Mouse (Mus musculus) adrenal gland, adult 8-10 months (tissue): ENCODE results near the gene Cluh. TPM values are rescaled to one million over a fixed set of nuclear protein-coding genes. Genes with fewer than 3 reads are reported as not detected.

Experiments used
- DNase-seq: peaks from one replicate; pipeline ENCODE4 v3.0.0; 2022
- total RNA-seq, 4 experiments: library from RNA; stranded (reverse); gene quantifications; 2 replicates each; pipeline ENCODE4 v1.2.4; 2022

Cluh gene
- total RNA-seq, 4 experiments from 2014 or later, result 198 to 241 (median 220) TPM

DNA sequence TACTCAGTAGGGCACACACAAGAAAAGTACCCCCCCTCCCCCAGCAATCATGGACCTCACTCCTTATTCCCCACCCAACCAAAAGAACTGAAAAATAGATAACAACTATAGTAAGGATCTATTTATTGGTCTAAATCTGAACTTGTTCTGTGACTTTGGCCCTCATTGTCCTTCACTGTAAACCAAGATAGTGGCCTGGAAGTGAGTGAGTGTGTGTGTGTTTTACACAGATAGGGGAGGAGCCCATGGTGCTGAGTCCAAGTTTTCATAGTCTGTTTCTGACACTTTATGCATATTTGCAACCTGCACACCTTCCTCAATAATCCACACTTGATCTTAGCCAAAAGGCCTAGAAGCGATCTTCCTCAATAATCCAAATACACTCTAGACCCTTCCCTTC lies 619 bp upstream of the Cluh start:
- no peak for DNase-seq

DNA sequence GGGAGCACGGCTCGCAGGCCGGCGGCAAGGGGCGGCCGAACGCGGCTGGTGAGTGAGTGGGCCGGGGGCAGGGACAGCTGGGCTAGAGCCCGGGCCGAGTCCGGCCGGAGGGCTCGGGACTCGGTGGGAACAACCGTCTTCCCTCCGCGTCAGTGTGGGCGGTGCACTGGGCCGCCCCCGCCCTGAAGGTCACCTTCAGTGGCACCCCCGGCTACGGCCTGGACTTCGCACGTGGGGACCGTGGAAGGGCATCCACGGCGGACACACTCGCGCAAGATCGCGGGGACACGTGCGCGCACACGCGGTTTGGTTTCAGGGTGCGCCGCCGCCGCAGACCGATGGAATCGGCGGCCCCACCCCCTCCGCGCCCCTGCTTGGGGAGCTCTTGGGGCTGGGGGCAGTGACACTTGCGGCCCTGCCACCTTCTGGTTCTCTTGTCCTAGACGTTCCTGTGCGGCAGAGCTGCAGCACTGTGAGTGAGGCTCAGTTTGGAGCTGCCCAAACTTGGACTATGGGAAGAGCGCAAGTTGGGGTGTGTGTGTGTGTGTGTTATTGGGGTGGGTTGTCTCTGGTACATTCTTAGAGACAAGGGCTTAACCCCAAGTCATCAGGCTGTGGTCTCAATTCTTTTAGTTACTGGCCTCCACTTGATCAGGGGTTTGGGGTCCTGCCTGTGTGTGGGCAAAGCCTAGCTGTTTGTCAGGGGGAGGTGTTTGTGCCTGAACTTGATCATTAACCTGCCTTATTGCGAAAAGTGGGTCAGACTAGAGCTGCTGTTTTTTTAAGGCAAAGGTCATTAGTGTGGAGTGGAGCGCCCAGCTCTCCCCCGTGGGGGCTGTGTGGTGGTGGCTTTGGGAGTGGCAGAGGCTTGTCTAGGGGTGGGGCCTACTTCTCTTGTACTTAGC lies 604 bp downstream of the Cluh start:
- DNase-seq, result peak; percentile 70

DNA sequence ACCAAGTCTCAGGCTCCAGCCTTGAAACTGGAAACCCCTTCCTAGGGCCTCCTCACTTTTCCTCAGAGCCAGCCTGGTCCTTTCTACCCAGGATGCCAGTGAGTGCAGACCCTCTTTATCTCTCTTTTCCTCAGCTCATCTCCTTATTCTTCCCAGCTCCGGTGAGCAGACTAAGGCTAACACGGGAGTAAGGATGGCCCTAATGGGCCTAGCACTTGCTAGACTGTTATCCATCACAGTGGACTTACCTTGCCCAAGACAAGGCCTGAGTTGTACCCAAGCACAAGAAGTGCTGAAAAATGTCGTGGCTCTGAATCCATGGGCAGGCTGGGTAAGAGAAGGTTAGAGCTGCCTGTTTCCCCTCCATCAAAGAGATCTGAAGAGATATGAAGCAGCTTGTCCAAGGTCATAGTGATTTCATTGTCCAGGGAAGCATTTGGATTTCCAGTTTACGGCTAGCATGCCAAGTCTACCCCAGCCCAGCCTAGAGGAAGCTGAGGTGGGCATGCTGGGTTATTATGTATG lies 1.3 kb downstream of the Cluh start:
- no peak for DNase-seq

DNA sequence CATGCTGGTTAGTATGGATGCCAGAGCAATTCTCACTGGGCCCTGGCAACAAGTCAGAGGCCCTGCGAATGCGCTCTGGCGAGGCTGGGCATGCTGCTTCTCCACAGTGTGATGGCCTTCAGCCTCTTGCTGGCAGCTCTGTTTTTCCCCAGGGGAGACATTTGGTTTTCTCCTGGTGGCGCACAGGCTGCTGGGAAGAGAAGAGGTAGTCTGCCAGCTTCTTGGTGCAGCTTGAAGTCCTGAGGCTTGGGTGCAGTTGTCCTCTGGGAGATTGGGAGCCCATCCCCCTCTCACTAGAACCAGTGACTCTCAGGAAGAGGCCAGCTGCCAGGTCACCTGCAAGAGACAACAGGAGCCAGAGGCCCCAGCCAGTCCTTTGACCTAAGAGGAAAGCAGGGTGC lies 3.5 kb downstream of the Cluh start:
- DNase-seq, result peak; percentile 68

DNA sequence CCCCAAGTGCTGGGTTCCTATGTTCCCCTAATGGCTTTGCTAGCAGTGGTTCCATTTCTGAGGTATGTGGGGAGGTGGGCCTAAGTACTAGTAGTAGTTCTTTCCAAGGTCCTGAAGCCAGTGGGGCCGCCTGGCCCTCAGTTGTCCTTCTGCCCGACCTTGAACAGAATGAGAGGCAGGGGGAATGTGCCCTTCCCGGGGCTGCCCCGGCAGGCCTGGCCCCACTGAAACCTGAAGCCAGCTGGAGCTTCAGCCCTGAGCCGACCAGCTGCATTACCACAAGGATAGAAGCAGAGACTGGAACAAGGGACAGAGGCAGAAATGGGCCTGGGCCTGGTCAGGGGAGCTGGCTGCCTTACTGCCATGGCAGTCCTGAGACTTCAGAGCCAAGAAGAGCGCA lies 4.1 kb downstream of the Cluh start:
- DNase-seq, result peak; percentile 70

DNA sequence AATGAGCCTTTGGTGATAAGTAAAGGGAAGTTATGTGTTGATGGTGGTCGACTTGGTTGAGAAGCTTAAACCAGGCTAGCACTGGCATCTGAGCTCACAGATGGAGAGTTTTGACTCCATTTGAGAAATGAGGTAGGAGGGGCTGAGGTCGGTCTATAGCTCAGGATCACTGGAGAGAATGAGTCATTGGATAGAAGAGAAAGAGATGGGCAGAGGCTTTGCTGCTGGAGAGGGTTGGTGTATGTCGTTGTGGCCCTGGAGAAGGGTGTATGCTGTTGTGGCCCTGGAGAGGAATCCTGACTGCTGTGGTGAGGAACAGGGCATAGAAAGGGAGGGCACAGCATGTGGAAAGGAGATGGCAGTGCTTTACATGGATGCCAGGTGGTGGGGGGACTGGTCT lies 6.6 kb downstream of the Cluh start:
- DNase-seq, result peak; percentile 66

DNA sequence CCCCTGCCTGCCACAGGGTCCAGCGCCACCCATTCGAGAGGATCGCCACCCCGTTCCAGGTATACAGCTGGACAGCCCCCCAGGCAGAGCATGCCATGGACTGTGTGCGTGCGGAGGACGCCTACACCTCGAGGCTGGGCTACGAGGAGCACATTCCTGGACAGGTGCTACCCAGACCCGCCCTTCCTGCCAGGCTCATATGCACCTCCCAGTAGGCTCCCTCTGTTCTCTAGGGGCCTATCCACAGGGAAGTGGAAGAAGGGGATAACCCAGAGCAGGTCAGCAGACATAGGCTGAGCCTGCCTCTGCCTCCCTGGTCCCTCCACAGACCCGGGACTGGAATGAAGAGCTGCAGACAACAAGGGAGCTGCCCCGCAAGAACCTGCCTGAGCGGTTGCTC lies 11.0 kb downstream of the Cluh start:
- no peak for DNase-seq

DNA sequence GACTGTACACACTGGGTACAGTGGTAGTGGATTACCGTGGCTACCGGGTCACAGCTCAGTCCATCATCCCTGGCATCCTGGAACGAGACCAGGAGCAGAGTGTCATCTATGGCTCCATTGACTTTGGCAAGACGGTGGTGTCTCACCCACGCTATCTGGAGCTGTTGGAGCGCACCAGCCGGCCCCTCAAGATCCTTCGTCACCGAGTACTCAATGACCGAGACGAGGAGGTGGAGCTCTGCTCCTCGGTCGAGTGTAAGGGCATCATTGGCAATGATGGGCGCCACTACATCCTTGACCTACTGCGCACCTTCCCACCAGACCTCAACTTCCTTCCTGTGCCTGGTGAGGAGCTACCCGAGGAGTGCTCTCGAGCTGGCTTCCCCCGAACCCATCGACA lies 12.3 kb downstream of the Cluh start:
- no peak for DNase-seq

DNA sequence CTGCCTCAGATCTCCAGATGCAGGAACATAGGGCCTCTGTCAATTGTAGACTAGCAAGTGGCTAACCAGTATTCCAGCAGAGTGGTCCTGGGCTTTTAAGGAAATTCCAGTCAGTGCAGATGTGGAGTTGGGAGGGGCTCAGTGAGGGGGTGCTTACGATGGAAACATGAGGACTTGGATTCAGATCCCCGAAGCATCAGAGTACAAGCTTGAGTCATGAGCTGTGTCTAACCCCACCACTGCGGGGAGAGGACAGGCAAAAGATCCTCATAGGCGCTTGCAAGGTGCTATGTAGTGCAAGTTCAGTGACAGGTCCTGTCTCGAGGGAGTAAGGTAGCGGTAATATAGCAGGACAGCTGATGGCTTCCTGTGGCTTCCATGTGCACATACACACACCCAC lies 12.9 kb downstream of the Cluh start:
- no peak for DNase-seq

DNA sequence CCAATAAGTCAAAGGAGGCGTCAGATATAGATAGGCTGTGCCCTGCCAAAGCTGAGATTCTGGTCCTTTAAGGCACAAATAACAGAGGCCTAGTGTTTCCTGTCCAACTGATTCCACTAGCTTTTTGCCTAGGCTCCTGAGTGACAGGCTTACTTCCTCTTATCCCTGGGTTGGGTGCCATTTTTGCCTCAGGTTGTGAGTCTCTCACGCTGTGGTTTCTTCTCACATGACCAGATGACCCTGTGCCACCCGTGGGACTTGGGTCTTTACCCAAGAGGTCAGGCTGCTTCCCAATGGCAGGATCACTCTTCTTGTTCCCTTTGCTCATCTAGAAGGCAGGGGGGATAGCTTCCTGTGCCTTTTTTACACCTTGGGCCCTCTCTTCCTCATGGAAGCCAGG lies 15.0 kb downstream of the Cluh start:
- DNase-seq, result no peak

DNA sequence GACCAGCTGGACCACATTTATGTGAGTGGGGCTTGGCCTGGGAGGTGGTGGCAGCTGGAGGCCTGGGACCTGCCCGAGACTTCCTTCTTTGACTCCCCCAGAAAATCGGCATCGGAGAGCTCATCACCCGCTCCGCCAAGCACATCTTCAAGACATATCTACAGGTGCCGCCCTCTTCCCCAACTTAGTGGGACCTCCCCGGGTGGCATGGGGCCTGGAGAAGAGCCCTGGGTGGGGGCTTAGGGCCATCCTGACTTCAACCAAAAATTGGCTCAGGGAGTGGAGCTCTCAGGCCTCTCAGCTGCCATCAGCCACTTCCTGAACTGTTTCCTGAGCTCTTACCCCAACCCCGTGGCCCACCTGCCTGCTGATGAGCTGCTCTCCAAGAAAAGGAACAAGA lies 15.6 kb downstream of the Cluh start:
- no peak for DNase-seq

DNA sequence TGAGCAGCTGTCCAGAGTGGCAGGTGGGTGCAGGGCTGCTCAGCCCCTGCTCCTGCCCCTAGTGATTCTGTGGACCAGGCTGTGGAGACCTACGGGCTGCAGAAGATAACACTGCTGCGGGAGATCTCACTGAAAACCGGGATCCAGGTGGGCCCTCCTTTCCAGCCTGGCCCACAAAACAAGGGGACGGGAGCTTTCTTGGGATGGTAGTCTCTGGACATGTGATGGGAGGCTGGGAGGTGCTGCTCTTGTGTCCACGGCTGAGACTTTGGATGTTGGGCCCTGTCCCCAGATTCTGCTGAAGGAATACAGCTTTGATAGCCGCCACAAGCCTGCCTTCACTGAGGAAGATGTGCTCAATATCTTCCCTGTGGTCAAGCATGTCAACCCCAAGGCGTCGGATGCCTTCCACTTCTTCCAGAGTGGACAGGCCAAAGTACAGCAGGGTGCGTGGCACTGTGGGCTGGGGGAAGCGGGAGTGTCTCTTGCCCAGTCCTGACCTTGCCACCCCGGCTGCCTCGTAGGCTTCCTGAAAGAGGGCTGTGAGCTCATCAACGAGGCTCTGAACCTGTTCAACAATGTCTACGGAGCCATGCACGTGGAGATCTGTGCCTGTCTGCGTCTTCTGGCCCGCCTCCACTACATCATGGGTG lies 16.5 kb downstream of the Cluh start:
- no peak for DNase-seq

DNA sequence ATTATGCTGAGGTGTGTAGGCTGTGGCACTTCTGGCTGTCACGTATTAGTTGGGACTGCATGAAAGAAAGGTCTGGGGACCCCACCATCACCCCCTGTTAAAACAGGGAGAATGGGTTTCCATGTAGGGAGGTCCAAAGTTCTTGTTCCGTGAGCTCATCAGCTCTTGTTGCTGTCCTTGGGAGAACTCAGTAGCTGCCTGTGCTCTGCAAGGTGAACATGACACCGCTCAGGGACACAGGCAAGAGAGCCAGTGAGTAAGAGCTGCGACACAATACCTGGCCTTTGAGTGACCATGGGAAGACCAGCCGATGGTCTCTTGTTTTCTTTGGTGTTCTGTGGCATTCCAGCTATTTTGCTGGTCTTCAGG lies 17.0 kb downstream of the Cluh start:
- DNase-seq, result peak; percentile 57

DNA sequence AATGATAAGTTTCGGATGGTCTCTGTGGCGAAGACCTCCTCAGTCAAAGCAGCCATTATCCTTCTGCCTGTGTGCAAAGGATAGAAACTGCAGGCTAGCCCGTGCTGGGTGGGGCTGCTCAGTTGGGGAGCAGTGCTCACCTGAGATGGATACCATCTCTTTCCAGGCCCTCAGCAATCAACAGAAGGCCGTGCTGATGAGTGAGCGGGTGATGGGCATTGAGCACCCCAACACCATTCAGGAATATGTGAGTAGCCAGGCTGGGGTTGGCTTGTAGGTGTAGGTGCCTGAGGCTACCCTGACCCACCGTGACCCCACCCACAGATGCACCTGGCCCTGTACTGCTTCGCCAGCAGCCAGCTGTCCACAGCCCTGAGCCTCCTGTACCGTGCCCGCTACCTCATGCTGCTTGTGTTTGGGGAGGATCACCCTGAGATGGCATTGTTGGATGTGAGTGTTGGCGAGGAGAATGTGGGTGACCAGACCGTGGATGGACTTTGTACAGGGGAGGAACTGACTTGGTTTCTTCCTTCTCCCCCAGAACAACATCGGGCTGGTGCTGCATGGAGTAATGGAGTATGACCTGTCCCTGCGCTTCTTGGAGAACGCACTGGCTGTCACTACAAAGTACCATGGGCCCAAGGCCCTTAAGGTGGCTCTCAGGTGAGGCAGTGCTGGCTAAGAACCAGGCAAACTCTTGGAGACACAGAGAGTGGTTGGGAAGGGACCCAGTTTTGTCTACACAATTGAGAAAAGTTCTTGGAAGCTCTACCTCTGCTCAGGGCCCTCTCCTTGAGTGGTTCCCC lies 17.7 kb downstream of the Cluh start:
- DNase-seq, result no peak

DNA sequence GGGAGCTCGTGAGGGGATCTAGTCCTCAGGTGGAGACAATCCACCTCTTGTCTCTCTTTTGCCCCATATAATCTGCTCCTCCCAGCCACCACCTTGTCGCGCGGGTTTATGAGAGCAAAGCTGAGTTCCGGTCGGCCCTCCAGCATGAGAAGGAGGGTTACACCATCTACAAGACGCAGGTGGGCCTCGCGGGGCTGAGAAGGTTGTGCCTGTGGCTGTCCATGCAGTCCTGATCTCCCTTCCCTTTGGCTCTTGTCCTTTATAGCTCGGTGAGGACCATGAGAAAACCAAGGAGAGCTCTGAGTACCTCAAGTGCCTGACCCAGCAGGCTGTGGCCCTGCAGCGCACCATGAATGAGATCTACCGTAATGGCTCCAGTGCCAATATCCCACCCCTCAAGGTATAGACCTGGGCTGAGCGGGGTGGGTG lies 18.3 kb downstream of the Cluh start:
- DNase-seq, result no peak

DNA sequence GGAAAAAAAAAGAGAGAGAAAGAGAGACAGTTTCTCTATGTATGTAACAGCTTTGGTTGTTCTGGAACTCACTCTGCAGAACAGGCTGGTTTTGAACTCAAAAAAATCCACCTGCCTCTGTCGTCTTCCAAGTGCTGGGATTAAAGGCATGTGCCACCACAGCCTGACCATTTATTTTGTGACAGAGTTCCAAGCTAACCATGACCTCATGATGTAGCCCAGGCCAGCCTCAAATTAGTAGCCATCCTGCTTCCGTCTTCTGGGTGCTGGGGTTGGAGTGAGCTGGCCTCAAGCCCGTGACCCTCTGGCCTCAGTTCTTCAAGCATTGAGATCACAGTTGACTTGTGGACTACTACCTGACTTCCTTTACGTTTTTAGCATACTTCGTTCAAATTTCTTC lies 19.2 kb downstream of the Cluh start:
- no peak for DNase-seq

DNA sequence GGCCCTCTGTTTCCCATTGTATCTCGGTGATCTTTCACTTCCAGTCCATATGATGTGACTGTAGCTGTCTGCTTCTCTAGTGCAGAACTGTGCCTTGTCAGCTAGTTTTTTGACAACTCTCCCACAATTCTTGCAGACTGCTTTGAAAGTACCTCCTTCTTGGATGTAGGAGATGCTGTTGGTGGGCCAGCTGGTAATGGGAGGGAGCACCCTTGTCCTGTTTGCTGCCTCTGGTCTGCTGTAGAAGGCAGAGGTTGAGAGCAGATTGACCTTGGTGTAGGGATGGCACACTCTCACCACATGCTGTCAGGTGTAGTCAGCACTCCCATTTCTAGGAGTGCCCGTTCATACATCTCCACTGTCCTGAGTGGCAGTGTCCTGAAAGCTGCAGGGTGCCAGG lies 19.7 kb downstream of the Cluh start:
- no peak for DNase-seq

DNA sequence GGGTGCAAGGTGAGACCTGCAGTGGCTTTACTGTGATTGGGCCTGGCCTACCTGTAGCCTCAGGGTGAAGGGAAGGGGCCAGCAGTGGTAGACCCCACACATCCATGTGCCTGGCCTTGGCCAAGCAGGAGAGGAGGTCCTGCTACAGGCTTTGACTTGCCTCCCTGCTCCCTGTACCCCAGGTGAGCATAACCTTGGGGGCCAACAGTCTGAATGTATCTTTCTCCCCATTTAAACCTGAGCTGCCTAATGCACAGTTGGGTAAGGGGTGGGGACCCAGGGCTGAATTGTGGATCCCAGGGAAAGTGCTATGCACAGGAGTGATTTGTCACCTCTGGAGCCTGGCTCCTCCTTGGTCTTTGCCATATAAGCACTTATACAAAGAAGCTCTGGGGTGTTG lies 20.9 kb downstream of the Cluh start:
- no peak for DNase-seq

DNA sequence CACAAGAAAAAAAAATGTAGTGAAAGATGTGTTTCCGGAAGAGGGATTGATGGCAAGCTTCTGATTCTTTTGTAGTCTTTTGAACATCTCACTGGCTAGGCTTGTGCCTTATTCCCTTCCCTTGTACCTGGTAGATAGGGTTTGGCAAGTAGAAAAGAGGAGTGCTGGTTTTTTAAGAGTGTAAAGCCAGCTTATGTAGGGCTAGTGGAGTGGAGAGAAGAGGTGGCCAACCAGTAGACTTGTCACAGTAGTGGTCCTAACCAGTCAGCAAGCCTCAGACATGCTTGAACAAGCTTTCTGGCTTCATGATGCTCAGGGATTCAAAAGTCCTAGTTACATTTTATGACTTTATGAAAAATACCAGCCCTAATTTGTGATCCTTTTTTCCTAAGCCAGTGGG lies 21.7 kb downstream of the Cluh start:
- no peak for DNase-seq

DNA sequence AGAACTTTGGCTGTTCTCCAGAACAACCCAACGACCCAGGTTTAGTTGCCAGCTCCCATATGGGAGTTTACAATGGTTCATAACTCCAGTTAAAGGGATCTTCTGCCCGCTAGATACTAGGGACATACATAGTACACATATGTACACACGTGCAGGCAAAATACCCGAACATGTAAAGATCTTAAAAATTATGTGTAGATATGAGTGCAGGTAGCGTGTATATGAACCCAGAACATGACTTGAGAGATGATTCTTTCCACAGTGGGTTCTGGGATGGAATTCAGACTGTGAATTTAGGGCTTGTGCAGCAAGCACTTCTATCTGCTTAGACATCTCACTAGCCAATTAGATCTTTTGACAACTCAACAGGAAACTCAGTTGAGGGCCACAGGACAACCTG lies 22.5 kb downstream of the Cluh start:
- no peak for DNase-seq

DNA sequence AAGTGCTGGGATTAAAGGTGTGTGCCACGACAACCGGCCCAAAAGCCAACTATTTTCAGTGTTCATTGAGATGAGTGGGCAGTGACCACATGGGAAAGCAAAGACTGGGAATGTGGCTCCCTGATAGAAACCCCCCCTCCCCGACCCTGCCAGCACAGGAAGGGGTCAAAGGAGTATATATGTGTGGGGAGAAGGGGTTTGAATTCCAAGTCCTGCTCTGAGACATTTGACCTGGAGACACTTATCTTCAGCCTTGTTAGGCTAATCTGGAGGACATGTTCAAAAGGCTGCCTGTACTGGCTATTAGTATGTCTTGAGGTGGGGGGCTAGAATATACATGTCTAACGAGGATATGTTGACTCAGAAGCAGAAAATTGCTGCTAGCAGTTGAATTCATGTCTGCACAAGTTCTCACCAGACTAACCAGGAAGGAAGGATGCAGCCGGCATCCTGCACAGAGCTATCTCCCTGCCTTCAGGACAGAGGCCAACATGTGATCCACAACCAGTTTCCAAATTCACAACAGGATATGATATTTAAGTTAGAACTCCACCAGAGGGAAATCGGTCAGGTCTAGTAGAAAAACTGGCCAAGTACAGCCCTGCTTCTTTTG lies 23.7 kb downstream of the Cluh start:
- DNase-seq, result no peak

DNA sequence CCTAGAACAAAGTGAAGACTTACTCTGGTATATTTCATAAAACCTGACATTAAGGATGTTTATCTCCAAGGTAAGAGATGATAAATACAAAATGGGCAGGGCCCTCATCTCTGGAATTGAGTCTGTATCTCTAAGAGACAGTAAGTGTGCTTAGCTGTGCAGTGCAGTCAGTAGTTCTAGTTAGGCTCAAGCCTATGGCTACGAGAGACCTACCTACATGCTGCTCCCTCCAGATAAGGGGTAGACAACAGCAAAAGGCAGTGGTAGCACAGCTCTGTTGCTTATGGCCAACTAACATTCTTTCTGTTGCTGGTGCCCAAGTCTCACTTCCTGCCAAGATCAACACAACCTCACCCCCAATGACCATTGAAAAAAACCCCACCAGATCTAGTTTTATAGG lies 24.3 kb downstream of the Cluh start:
- no peak for DNase-seq

DNA sequence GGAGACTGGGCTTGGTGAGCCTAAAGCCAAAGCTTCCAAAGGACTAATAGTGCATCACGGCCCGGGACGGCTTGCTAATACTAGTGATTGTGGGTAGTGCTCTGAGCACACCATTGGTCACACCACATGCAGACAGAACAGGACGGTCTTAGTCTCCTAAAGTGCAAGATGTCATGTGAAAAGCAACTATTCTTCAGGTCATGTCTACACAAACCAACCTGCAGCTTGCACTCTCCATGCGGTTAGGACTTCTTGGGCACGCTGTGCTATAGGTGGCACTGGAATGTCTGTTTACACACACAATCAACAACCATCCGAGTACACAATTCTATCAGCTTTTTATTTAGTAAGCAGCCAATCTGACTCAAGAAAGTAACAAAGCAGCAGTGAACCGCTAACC lies 25.4 kb downstream of the Cluh start:
- no peak for DNase-seq
